Mouse (Mus musculus) layer of hippocampus, adult 8-10 months (tissue): Measurements from ENCODE around the gene Bcam. TPM values are rescaled to one million over a fixed set of nuclear protein-coding genes. Genes with fewer than 3 reads are reported as not detected.

ENCODE experiments used
- DNase-seq, 2 experiments: peaks; one replicate each; pipeline ENCODE4 v3.0.0; 2022; ENCODE audit warnings: low spot score in 2 of 2
- total RNA-seq, 4 experiments: library from RNA; stranded (reverse); gene quantifications; 2 replicates each; pipeline ENCODE4 v1.2.4; 2022

Gene Bcam
- total RNA-seq, 4 experiments from 2014 or later: 11.0 to 15.2 (median 13.2) TPM

DNA sequence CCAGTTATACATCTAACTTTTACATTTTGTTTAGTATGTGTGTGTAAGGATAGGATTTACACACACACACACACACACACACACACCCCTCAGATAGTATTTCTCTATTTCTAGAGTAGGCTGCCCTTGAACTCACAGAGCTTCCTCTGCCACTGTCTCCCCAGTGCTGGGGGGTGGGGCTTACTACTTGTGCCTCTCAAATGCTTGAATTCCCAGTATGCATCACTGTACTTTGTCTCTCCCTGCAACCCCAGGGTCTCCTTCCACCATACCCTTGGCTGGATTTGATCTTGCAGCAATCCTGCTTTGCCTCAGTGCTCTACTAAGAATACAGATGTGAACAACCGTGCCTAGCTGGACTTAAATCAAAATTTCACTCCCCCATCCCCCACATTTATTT is 16.8 kb downstream of the Bcam start:
- no peak for DNase-seq

- no peak for DNase-seq
Measured at GRCm38 (mm10) chr7:19753587-19753986, 17.2 kb downstream of the Bcam start.

DNA sequence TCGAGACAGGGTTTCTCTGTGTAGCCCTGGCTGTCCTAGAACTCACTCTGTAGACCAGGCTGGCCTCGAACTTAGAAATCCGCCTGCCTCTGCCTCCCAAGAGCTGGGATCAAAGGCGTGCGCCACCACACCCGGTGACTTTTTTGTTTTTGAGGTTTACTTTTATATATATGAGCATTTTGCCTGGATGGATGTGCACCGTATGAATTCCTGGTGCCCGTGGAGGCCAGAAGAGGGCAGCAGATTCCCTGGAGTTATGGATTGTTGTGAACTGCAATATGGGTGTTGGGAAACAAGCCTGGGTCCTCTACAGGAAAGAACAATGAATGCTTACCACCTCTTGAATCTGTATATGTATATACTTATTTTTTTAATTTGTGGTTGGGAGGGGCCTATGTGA is 18.2 kb downstream of the Bcam start:
- DNase-seq: no peak

DNA sequence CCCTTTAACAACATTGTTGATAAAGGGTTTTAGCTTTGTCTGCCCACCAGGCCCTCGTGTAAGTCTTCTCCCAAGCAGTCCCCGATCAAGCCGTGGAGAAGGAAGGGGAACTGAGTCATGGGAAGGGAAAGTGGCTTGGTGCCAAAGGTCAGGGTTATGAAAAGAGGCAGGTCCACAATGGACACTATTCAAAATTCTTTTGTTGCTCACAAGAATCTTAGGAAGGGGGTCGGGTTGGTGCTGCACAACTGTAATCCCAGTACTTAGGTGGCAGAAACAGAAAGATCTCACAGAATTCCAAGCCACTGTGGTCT is 19.8 kb downstream of the Bcam start:
- no peak for DNase-seq

DNA sequence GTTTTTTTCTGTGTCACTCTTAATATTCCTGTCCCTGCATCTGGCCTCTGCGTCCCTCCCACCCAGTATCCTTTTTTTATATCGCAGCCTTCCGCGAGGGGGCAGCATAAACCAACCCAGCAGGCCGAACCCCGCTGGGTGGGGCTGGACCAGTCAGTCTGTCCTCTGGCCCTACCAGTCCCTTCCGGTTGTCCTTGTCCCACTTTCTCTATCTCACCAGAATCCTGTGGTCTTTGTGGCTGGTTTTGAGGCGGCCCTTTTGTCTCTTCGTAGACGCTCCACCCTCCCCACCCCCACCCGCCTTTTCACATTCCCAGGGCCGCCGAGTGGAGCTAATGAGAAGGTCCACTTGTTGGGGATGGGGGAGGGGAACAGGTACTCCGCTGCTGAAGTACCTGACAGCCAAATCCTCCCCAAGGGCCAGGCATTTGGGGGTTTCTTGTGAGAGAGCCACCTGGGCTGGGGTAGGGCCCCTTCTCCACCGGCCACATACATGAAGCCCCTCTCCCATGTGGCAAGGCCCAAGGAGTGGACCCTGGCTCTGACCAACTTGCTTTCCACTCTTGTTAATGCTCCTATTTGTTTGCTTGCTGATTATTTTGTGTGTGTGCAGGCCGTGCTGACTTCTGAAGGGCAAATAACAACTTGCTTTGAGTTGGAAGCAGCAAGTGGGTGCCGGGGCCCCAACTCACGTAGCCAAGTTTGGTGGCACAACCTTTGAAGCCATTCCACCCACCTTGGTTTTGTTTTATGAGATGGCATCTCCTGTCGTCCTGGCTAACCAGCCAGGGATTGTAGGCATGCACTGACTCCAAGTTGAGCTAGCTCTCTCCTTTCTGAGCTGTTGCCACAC is 20.4 kb downstream of the Bcam start, which contains the start of gene Nectin2:
Gene Nectin2, minus strand, starts transcription at position 267 of the 853 bp plus-strand sequence.
- peak; percentile 69 to 72 for DNase-seq

- peak; percentile 92 for DNase-seq
Measured at GRCm38 (mm10) chr7:19749389-19750216, 21.2 kb downstream of the Bcam start.

DNA sequence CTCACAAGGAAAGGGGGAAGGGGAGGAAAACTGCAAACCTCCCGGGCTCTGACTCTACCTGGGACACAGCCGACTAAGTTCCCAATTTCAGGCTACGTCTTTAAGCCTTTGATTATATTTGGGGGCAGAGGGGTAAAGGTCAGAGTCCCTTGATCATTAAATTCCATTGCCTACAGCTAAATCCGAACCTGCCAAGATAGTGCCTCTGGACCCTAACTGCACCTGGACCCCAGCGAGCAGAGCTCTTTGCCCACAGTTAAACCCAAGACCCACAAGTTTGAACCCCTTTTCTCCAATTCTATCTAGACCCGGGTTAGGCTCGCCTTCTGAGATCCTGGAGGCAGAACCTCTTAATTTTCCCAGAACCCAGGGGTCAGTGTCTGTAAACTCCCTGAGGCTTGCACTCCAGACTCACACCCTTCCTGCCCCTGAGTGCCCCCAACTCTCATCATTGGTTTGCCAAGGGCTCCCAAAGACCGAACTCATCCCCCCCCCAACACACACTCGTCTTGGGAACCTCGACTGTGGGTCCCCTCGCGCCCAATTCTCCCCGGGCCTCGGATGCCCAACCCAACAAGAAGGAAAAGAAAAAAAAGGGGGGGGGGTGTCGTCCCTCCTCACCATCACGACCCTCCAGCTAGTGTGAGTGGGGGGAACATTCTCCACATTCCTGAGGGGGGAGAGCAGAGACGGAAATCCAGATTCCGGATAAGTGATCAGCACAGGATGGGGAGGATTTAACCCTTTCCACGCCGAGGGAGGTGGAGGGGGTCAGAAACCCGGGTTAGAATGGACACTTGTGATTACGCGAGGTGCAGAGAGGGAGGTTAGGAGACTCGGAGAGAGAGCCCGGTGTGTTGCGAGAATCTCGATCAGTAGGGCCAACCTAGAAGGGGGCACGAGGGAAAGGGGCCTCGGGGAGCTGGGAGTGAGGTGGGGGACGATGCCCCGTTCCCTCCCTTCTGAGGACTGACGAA is 22.3 kb downstream of the Bcam start:
- no peak for DNase-seq

GRCm38 (mm10) chr7:19747420-19748218 is 23.2 kb downstream of the Bcam start:
- DNase-seq: no peak

DNA sequence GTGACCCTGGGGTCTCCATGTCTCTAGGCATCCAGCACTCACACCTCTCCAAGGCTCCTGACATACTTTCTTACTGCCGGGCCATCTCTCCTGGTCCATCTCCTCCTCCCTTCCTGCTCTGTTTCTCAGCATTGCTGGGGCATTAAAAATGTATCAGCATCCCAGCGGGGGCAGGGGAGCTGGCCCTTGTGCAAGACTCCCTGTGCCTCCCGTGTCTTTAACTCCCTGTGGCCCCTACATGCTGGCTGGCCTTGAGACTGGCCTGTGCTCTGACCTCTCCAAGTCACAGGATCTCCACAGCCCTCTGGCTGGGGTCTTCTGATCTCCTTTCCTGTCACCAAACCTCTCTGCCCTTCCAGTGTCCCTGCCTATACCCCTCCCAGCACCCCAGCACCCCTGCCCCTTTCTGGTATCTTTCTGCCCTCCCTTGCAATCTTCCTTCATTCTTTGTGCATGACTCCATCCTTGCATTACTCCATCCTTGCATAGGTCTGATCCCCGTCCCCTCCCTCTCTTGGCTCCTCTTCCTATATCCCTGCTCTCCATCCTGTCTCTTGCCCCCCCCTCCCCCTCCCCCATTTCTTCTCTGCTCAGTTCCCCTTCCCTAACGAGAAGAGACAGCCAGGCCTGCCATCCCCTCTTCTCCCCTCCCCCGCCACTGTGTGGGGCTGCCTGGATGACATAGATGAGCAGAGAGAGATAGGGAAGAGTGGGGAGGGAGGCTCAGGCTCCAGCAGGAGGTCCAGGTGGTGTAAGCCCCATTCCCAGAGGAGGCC is 24.2 kb downstream of the Bcam start:
- DNase-seq: no peak

DNA sequence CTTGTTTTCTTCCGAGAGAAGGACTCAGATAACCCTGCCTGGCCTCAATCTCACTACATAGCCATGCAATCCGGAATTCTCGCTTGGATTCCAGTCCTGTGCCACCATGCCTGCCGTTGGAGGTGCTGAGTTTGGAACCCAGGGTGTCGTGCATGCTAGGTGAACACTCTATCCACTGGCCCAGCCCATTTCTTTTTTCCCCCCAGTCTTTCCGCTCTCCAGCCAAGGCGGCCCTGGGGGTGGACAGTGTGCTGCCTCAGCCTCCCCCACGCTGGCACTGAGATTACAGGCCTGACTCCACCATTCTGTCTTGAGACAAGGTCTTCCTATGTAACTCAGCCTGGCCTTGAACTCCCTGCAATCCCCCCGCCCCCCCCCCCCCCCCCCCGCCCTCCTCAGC is 24.8 kb downstream of the Bcam start:
- DNase-seq: no peak

GRCm38 (mm10) chr7:19744590-19745385 is 26.0 kb downstream of the Bcam start:
- no peak for DNase-seq

DNA sequence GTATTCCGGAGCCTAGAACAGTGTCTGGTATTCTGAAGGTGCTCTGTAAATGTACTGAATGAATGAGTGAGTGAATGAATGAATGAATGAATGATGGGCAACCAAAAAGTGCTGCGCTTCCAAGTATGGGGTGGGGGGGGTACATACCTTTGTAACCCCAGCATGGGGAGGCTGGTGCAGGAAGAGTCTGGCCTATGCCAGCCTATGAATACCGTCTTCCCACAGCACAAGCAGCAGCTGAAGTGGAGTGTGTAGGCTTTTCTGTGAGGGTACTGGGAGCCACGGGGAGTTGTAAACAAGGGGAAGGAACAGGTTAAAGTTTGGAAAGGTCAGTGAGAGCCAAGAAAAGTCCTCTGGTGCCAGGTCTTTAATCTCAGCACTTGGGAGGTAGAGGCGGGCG is 27.0 kb downstream of the Bcam start:
- DNase-seq: no peak

GRCm38 (mm10) chr7:19742468-19742867 is 28.3 kb downstream of the Bcam start:
- DNase-seq: no peak

DNA sequence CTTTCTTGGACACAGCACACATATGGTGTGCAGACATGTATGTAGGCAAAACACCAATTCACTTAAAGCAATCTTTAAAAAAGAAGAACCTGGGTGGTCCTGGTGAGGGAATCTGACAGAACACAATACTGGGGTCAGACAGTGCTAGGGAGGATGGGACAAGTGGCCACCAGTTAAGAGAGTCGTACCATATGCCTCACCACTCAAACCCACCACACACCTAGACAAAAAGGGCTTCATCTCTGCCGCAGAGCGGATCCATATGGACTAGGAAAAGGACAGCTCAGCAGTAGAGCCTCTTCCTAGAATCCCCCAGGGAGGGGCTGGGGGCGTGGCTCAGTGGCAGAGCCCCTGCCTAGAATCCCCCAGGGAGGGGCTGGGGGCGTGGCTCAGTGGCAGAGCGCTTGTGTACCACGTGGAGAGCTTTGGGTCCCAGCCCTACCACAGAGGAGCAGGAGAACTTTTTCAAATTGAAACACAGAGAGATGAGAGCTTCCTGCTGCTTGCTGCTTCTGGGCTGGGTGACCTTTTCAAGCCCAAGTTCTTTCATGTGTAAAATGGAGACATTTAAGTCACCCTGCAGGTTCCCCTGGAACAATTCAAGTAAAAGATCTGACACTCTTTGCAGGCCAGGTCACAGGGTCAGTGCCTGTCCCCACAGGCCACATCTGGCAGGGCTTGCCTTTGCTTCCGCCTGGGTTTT is 29.3 kb downstream of the Bcam start:
- DNase-seq: no peak

DNA sequence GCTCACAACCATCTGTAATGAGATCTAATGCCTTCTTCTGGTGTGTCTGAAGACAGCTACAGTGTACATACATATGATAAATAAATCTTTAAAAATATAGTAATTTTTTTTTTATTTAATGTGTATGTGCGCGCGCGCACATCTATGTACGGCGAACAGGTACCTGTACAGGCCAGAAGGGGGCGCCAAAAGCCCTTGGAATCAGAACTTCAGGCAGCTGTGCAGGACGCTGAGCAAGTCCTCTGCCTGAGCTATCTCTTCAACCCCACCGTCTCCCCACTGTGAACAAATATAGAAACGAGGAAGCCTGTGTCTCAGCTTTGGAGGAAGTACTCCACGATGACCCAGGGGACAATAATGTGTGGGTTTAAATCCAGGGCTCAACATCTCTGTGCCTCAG is 30.5 kb downstream of the Bcam start:
- DNase-seq: no peak

DNA sequence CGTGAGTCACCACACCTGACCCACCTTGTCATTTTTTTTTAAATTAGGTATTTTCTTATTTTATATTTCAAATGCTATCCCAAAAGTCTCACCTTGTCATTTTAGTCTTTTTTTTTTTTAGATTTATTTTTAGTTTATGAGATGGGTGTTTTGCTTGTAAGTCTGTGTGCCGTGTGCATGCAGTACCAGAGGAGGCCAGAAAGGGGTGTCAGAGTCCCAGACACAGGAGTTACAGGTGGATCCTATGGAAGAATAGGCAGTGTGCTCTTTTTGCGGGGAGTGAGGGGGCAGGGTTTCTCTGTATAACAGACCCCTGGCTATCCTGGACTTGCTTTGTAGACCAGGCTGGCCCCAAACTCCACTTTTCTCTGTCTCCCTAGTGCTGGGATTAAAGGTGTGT is 32.0 kb downstream of the Bcam start:
- no peak for DNase-seq

DNA sequence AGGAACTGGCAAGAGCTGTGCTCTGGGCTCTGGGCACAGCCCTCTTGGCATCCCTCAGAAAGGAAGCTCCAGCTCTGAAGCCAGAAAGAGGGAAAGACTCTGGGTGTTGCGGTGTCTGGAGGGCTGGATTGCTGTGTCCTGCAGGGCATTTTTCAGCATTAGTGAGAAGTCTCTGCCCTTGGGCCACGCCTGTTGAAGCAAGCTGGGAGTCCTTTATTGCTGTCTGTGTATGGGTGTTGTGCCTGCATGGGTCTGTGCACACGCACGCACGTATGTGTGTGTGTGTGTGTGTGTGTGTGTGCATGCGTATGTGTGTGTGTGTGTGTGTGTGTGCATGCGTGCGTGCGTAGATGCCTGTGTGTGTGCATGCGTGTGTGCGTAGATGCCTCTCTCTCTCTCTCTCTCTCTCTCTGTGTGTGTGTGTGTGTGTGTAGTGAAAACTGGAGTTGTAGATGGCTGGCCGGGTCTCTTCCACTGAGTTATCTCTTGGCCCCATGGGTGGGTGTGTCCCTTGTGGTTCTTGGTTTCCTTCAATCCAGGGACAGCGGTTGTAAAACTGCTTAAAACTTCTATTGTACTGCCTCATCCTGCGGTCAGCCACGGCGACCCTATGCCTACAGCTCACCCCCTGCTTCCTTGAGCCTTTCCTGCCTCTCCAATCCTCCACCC is 34.3 kb downstream of the Bcam start:
- no peak for DNase-seq

- no peak for DNase-seq
Measured at GRCm38 (mm10) chr7:19734178-19734666, 36.6 kb downstream of the Bcam start.
